Mouse (Mus musculus): Measurements from ENCODE around the gene Topbp1.

The Topbp1 gene

GRCm38 (mm10) chr9:103385600-103385999 is 80.6 kb downstream of the Topbp1 start:
- in situ Hi-C loops (cut with MboI) = no loop called here

GRCm38 (mm10) chr9:103386573-103386972 is 81.6 kb downstream of the Topbp1 start:
- in situ Hi-C loops (cut with MboI) = no loop called here

DNA sequence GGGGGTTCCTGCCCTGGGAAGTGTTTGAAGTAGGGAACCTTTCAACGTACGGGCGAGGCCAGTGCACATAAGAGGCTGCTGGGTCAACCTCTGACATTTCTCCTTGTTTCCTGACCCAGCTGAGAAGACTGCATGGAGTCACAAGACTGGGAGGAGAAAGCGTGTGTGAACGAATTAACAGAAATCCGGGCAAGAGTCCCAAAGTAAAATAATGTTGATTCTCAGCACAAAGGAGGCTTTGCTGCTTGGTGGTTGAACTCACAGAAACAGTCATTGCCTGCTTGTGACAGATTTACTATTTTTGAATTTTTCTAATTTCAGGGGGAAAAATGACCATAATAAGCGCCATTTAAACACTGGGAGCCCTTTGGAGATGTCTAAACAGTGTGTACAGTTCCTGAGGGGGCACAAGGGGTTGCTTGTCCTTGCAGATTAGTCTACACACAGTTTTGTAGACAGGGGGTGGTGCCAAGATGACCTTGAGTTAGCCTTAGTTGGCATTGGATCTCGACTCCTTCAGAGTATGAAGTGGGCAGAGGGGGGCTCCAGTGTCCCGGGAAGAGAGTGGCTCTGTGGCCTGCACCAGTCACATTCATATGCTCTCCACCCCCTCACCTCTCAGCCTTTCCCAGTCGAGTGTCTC is 82.1 kb downstream of the Topbp1 start:
- in situ Hi-C loops (cut with MboI) = no loop called here

DNA sequence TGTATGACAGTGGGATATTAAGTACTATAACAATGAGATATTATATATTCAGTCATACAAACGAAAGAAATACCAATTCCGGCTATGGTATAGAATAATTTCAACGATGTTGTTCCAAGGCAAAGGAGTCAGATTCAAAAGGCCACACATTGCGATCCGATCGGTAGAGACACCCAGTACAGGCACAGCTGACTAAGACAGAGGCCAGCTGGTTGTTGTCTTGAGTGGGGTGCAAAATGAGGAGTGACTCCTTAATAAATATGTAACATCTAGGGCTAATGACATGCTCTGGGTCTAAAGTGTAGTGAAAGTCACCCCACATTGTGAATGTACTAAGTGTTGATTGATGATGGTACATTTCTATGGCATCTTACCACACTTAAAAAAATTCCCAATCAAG is 84.2 kb downstream of the Topbp1 start:
- in situ Hi-C loops (cut with MboI) = no loop called here

DNA sequence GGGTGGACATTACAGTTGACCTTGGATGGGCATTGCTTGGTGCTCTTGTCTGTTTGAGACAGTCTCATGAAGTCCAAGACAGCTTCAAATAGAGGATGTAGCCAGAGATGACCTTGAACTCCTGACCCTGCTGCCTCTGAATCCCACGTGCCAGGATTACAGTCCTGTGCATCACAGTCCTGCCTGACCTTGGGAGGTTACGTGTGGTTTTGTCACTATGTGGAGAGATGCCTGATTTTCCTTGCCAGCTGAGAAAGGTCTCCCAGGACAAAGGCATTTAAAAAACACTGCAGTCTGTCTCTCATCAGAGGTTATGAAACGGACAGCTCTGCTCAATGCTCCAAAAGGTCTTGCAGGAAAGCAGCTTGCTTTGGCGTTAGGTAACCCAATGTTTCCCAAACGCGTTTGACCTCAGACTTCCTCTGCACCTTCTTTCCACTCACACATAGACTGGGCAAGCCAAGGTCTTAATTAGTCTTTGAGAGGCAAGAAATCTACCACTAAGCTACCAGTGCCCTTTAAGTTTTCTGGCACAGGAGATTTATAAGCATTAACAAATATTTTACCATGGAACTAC is 86.9 kb downstream of the Topbp1 start:
- in situ Hi-C loops (cut with MboI) = no loop called here

DNA sequence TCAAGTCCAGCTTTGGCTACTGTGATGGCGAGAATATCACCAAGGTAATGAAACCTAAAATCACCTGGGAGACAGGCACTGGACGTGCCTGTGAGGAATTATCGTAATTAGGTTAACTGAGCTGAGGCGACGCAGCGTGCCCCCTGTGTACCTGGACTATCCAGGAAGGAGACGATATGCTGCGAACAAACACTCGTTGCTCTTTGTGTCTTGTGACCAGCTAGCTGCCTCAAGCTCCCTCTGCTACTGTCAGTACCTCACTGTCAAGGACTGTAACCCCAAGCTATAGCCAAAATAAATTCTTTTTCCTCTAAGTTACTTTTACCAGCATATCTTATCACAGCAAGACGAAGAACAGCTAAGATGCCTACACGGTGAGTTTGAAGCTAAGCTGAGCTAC is 88.2 kb downstream of the Topbp1 start:
- in situ Hi-C loops (cut with MboI) = no loop called here

DNA sequence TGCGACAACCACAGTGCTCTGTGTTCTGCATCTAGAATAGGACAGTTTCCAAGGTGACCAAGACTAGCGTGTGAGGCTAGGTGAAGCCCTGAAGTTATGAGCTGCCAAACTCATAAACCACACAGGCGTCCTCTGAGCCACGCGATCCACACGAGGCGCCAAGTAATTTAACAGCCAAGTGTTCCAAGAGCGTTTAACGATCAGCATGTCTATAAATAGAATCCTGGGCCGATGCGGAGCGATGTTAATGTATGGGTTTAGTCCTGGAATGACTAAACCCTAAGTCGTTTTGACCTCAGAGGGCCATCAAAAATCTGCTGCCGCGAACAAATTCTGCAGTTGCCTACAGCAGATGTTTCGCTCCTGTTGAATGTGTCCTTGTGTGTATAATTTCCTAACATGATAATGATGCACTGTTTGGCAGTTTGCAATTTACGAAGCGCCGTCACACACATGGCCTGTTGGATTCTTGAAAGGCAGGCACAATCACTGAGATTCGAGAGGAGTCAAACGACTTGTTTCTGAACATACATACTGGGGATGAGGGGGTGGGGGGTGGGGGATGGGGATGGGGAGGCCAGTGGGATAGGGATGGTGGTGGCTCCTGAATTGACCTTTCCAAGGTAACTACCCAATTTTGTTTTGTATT is 93.6 kb downstream of the Topbp1 start:
- in situ Hi-C loops (cut with MboI) = no loop called here
